Mouse (Mus musculus) hindbrain, embryonic 15.5 days (tissue): ENCODE results near the gene Trim37. TPM values are rescaled to one million over a fixed set of nuclear protein-coding genes. Genes with fewer than 3 reads are reported as not detected.

ENCODE experiments used
- ATAC-seq: fragments of 200-750 bp; cut with Nextera tagmentation; 2 replicates; pipeline ENCODE4 v1.8.0; 2017; ENCODE audit warnings: low read depth, moderate number of reproducible peaks, moderate TSS enrichment; ENCODE audit not compliant: low FRiP score
- H3K27ac ChIP-seq: fragments of 300-500 bp; sonication (generic); replicated peaks from 2 replicates; pipeline ENCODE4 v1.5.1; 2015; ENCODE audit warnings: mild to moderate bottlenecking, inconsistent platforms
- H3K27me3 ChIP-seq: fragments of 300-500 bp; sonication (generic); 2 replicates; pipeline ENCODE4 v1.6.1; 2015; ENCODE audit warnings: control low read depth, inconsistent platforms
- H3K36me3 ChIP-seq: fragments of 300-500 bp; sonication (generic); 2 replicates; pipeline ENCODE4 v1.6.1; 2015; ENCODE audit warnings: control low read depth, inconsistent platforms
- H3K4me1 ChIP-seq: fragments of 300-500 bp; sonication (generic); replicated peaks from 2 replicates; pipeline ENCODE4 v1.6.1; 2015; ENCODE audit warnings: control low read depth, inconsistent platforms
- H3K4me2 ChIP-seq: fragments of 300-500 bp; sonication (generic); 2 replicates; pipeline ENCODE4 v1.6.1; 2015; ENCODE audit warnings: moderate library complexity, mild to moderate bottlenecking, inconsistent platforms
- H3K4me3 ChIP-seq: fragments of 300-500 bp; sonication (generic); 2 replicates; pipeline ENCODE4 v1.5.1; 2015; ENCODE audit warnings: mild to moderate bottlenecking, inconsistent platforms
- H3K9ac ChIP-seq: fragments of 300-500 bp; sonication (generic); 2 replicates; pipeline ENCODE4 v1.6.1; 2015; ENCODE audit warnings: inconsistent platforms
- H3K9me3 ChIP-seq: fragments of 300-500 bp; sonication (generic); 2 replicates; pipeline ENCODE4 v1.6.1; 2016; ENCODE audit warnings: control low read depth, inconsistent platforms
- WGBS: fragments of 180-500 bp; shearing (Covaris S2); methylation state at CpG from one replicate; pipeline ENCODE4 v1.1.7; 2015; 5-methylcytosine and 5-hydroxymethylcytosine counted together
- polyA plus RNA-seq: library from polyadenylated mRNA; unstranded; fragments of >200 nt; fragmentation: Nextera tagmentation; extraction: Ambion mirVana; gene quantifications from 2 replicates; pipeline ENCODE4 v1.2.1, GENCODE M21; 2015

Gene Trim37
- 84.7 and 88.2 TPM in 2 replicates for polyA plus RNA-seq

DNA sequence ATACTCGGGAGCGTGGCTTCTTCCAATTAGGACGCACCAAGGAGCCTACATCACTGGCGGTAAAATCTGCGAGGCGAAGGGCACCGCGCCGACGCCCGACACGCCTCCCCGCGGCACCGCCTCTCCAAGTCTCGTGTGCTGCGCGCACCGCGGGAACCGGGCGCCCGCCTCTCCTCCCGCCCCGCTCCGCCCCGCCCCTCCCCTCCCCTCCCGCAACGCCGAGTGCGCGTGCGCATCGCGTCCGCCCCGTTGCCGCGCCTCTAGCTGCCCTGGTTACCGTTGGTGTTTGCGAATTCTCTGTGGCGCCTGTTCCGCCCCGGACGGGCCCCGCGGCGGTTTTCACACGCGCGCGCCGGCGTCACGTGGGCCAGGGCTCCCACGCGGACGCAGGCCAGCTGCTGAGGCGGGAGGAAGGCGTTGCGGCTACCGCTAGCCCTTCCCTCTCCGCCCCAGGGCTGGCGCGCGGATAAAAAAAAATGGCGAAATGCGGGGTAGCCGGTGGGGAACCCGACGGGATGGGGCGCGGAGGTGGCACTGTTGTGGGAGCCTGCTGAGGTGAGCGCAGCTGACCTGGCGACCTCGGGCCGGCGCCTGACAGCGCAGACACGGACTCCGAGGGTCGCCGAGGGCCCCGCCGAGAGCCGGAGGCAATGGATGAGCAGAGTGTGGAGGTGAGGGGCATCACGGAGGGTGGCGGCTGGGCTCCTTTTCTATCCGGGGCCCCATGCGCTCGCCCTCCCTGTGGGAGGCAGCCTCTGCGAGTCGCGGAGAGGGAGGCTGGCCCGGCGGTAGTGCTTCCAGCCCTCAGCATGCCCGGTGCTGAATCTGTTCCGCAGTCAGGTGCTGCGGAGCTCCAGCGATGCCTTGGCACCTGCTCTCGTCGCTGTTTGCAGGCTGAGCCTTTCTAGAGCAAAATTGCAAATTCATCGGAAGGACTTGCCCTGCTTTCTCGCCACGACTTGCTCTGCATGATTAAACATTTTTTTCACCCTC, at the start of gene Trim37:
TSS of gene Trim37 (plus strand) at position 254 of the 993 bp plus-strand sequence.
- H3K9ac ChIP-seq = peak within 1 kb of the TSS; percentile 90
- peak within 1 kb of the TSS; percentile 94 for H3K4me3 ChIP-seq
- peak within 1 kb of the TSS; percentile 92 for H3K27ac ChIP-seq
- under 1% methylated on average over 97 of the region's 105 CpGs for WGBS
- H3K27me3 ChIP-seq = no peaks in the 10 kb centered on the region
- peak within 1 kb of the TSS; percentile 70 for H3K4me2 ChIP-seq
- H3K4me1 ChIP-seq = peaks cover 22% of the 10 kb centered on the region
- peak; percentile 96 for ATAC-seq
- peaks cover 22% of the 10 kb centered on the region for H3K36me3 ChIP-seq
- no peaks in the 10 kb centered on the region for H3K9me3 ChIP-seq

DNA sequence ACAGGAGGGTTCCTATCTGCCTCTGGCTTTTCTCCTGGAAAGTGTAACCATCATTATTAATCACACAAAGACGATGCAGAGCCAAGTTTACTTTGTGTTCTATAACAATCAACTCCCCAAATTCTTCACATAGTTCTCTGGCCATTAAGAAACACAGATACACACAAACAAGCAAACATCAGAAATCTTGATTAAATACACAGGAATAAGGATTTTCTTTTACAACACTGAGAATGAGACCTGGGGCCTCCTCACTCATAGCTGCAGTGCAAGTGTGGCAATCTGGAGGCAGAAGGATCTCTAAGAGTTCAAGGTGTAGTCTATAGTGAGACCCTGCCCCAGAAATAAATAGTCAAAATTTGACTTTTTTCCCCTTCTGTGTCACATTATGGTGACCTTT, 43.2 kb upstream of the Trim37 start:
- Histone ChIP-seq H3K9me3 (no peaks in the 10 kb centered on the region), H3K4me2 (peak overlapping the region; percentile 90; the same call in 1 of the 2 replicates), H3K27ac (no peak overlapping the region), H3K27me3 (no peaks in the 10 kb centered on the region), H3K9ac (no peak overlapping the region), H3K36me3 (peaks cover 40% of the 10 kb centered on the region), H3K4me1 (peaks cover 39% of the 10 kb centered on the region), H3K4me3 (no peak overlapping the region)
- no peak for ATAC-seq
- WGBS = 74% methylated on average over 1 of the region's 1 CpGs

DNA sequence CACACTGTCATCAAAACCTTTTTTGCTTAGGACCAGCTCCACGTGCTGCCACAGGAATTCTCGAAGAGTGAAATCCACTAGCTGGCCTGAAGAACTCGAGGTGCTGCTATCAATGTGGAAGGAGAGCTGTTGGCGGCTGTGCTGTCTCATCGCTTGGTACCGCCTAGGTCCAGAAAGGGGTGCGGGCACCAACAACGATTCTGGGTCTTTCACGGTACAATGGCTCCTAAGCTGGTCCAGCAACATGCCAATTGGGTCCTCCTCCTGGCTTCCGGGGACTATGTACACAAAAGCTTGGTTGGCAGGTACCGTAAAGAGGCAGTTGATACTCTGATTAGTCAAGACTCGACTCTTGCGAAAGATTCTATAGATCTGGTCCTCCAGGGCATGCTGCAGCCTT, 41.4 kb upstream of the Trim37 start:
- 92% methylated on average over 13 of the region's 13 CpGs for WGBS
- Histone ChIP-seq H3K4me2 (peak overlapping the region; percentile 90), H3K27me3 (no peaks in the 10 kb centered on the region), H3K4me3 (peak overlapping the region; percentile 88), H3K9ac (peak overlapping the region; percentile 82; the same call in 1 of the 2 replicates), H3K9me3 (no peaks in the 10 kb centered on the region), H3K27ac (no peak overlapping the region), H3K36me3 (peaks cover 27% of the 10 kb centered on the region), H3K4me1 (peaks cover 34% of the 10 kb centered on the region)
- ATAC-seq = no peak

DNA sequence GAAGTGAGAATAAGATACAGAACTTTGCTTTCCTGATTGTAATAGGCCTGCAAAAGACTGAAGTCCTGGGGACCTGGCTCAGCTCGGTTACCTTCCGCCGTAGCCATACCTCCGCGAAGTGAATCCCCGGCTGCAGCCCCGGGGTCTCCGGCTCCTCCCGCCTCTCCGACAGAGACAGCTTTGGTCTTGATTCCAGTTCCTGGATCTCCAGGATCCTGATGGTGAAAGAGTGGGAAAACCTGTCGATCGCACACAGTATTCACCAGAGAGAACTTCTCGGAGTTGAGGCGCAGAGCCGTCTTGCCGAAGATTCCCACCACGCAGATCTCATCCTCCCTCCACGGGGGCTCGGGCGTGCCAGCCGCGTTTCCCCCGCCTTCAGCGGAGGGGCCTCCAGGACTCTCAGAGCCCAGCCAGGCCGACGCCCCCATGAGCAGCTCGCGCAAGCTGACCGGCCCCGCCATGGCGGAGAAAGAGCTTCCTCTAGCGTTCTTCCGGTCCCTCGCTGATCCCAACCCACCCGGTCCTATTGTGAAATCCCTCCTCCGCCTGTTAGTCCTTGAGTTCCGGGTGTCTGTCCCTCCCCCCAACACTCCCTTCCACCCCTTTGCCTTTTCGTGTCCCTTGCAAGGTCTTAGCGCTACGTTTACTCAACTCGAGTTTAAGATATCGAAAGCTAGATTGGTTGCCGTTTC, 40.4 kb upstream of the Trim37 start, which contains the start of gene Smg8:
TSS of gene Smg8 (minus strand) at position 485 of the 695 bp plus-strand sequence.
- Histone ChIP-seq H3K27ac (peak within 1 kb of the TSS; percentile 70), H3K4me1 (peaks cover 34% of the 10 kb centered on the region), H3K9me3 (no peaks in the 10 kb centered on the region), H3K27me3 (no peaks in the 10 kb centered on the region), H3K9ac (peak within 1 kb of the TSS; percentile 82), H3K4me2 (peak within 1 kb of the TSS; percentile 90), H3K36me3 (peaks cover 25% of the 10 kb centered on the region), H3K4me3 (peak within 1 kb of the TSS; percentile 88)
- WGBS = under 1% methylated on average over 43 of the region's 43 CpGs
- ATAC-seq = peak; percentile 85

DNA sequence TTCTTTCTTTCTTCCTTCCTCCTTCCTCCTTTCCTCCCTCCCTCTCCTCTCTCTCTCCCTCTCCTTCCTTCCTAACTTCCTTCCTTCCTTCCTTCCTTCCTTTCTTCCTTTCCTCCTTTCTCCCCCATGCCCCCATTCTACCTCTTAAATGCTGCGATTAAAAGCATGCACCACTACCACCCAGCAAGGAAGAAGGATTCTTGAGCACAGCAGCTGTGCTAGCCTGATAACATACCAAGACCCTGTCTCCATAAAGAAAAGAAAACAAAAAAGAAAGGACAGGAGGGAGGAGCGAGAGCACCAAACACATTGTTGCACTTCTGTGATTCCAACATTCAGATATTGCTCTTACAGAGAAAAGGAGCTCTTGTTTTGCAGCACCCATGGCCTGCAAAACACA, 39.7 kb upstream of the Trim37 start:
- H3K36me3 ChIP-seq = peaks cover 21% of the 10 kb centered on the region
- no peaks in the 10 kb centered on the region for H3K27me3 ChIP-seq
- H3K4me3 ChIP-seq = peak overlapping the region; percentile 88
- H3K9ac ChIP-seq = peak overlapping the region; percentile 82; the same call in 1 of the 2 replicates
- peak overlapping the region; percentile 90 for H3K4me2 ChIP-seq
- H3K9me3 ChIP-seq = no peaks in the 10 kb centered on the region
- peaks cover 32% of the 10 kb centered on the region for H3K4me1 ChIP-seq
- no peak overlapping the region for H3K27ac ChIP-seq
- ATAC-seq = no peak
- WGBS = 73% methylated on average over 2 of the region's 2 CpGs

DNA sequence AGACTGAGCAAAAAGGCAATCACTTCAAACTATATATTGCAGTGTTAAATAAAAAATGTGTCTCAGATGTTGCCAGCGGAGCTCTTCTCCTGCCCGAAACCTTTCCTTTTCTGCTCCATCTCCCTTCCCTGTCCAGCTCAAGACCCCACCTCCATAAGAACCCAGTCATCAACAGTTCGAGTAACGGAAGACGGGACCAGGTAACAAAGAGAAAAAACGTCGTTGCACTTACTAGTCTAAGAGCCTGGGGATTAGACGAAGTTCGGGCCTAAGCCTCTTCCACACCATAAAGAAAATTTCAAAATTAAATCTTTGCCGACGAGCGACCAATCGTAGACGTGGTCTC, 18.5 kb upstream of the Trim37 start, which contains the start of gene Prr11:
TSS of gene Prr11 (minus strand) at position 300 of the 346 bp plus-strand sequence.
- no peaks in the 10 kb centered on the region for H3K27me3 ChIP-seq
- peak within 1 kb of the TSS; percentile 86 for H3K4me3 ChIP-seq
- H3K27ac ChIP-seq = peak within 1 kb of the TSS; percentile 96
- H3K4me2 ChIP-seq = peak within 1 kb of the TSS; percentile 68
- H3K4me1 ChIP-seq = peaks cover 24% of the 10 kb centered on the region
- H3K36me3 ChIP-seq = no peaks in the 10 kb centered on the region
- ATAC-seq = no peak
- no peaks in the 10 kb centered on the region for H3K9me3 ChIP-seq
- H3K9ac ChIP-seq = peak within 1 kb of the TSS; percentile 87
- 0% methylated on average over 14 of the region's 14 CpGs for WGBS

DNA sequence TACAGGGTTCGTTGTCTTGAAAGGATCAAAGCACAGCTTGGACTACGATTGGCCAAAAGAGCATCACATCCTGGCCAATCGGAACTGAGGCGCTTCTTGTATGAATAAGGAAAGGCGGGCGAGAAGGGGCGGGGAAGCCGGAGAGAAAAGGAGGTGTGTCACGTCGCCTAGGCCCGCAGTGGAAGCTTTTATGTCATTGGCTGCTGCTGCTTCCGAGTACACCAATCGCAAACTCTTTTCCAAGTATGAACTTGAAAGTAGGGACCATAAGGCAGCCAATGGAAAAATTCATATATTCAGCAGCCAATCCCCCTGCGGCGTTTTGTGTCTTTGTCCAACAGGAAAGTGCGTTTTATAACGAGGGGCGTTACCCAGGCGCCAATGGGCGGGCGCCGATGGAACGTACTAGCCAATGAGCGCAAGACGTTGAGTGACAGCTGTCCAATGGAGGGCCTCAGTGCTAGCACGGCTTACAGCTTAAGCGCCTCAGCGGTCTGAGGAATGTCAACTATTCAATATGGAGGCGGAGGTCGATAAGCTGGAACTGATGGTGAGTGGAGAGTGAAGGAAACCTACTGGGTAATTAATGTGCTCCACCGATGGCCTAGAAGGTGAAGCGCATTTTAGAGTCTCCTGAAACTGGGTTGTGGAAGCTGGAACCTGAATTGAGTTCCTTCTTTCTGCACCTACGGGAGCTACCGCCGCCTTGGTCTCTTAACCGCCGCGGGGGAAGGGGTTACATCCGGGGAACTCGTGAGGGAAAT, 17.9 kb upstream of the Trim37 start, which contains the start of gene Ska2:
TSS of gene Ska2 (plus strand) at position 480 of the 764 bp plus-strand sequence.
- Histone ChIP-seq H3K4me1 (peaks cover 24% of the 10 kb centered on the region), H3K9me3 (no peaks in the 10 kb centered on the region), H3K9ac (peak within 1 kb of the TSS; percentile 87), H3K4me2 (peak within 1 kb of the TSS; percentile 68), H3K27me3 (no peaks in the 10 kb centered on the region), H3K27ac (peak within 1 kb of the TSS; percentile 96), H3K4me3 (peak within 1 kb of the TSS; percentile 86), H3K36me3 (no peaks in the 10 kb centered on the region)
- WGBS = under 1% methylated on average over 40 of the region's 40 CpGs
- peak; percentile 100 for ATAC-seq

DNA sequence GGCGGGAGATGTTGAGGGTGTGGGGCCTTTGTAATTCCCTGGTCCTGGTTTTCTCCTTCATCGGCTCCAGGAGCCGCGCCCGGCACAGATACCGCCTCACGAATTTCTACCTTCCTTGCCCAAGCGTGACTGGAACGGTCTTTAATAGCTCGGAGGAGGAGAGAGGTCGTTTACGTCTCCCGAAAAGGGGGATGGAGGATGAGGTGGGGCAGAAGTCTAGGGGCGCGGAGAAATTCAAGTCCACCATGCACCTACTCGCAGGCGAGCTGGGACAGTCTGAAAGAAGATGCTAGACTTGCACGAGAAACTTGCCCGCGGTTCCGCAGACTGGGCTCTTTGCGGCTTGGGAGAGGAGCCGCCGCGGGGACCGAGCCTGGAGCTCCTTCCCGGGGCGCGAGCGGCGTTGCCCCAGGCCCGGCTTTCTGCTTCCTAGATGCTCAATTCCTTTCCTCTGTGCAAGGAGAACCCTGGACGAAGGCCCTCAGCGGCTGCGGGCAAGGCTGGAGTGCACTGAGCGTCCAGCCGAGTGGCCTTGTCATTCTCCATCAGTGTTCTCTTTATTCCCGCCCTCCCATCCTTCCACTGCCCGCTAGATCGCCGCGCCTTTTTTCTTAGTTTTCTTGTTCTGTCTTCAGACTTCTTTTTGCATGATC, 17.2 kb upstream of the Trim37 start:
- Histone ChIP-seq H3K27ac (peak overlapping the region; percentile 96), H3K9me3 (no peaks in the 10 kb centered on the region), H3K4me1 (peaks cover 24% of the 10 kb centered on the region), H3K27me3 (no peaks in the 10 kb centered on the region), H3K36me3 (no peaks in the 10 kb centered on the region), H3K4me2 (peak overlapping the region; percentile 68), H3K4me3 (peak overlapping the region; percentile 86), H3K9ac (peak overlapping the region; percentile 87)
- no peak for ATAC-seq
- WGBS = 0% methylated on average over 42 of the region's 42 CpGs

DNA sequence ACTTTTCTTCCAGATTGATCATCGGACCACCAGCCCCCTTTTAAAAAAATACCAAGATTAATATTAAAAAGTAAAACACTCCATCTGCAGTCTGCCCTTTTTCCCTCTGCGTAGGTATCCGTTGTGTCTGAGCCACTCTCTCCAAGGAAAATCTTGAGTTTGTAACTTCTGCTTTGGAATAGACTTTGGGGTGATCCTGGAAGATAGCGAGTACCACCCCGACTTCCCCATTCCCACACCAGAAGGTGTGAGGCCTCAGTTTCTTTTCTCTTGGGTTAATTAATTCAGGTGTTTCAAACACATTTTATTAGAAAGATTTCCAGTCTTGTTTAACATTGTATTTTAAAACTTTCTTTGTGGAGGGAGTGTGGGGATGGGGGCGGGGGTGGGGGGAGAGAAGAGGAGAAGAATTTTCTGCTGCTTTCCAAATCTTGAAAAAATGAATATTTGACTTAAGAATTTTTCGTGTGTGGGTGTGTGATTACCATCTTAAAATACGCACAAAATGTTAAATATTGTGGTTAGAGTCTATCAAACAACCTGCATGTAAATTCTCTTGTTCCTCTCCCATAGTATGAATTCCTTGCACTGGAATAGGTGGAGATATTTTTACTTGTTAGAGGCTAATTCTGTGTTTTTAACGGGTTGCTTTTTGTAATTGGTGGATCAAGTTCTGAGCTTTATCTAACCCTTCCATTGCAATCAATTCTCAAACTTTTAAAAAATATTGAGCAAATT, 16.5 kb upstream of the Trim37 start:
- no peak for ATAC-seq
- 8% methylated on average over 9 of the region's 9 CpGs for WGBS
- no peaks in the 10 kb centered on the region for H3K9me3 ChIP-seq
- peak overlapping the region; percentile 86 for H3K4me3 ChIP-seq
- H3K27me3 ChIP-seq = no peaks in the 10 kb centered on the region
- peak overlapping the region; percentile 87 for H3K9ac ChIP-seq
- peak overlapping the region; percentile 68 for H3K4me2 ChIP-seq
- peaks cover 24% of the 10 kb centered on the region for H3K4me1 ChIP-seq
- no peaks in the 10 kb centered on the region for H3K36me3 ChIP-seq
- peak overlapping the region; percentile 96 for H3K27ac ChIP-seq

DNA sequence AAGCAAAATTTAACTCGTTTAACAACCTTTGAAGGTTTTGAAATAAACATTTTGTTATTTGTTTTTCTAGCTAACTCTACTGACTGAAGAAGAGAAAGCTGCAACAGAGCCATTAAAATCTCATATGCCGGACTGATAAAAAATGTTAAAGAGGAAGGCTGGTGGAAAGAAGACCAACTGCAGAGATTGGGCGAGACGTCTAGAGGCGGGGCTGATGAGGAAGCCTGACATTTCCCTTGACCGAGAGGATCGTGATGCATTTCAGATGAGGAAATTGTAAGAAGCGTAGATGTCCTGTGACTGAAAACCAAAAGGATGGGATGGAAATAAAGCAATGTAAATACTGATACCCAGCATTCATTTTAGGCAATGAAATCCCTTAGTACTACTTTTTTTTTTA, 5.0 kb upstream of the Trim37 start:
- Histone ChIP-seq H3K27ac (no peak overlapping the region), H3K9me3 (no peaks in the 10 kb centered on the region), H3K4me1 (peaks cover 7% of the 10 kb centered on the region; the same call in 1 of the 2 replicates), H3K27me3 (no peaks in the 10 kb centered on the region), H3K4me2 (no peak overlapping the region), H3K4me3 (no peak overlapping the region), H3K9ac (no peak overlapping the region), H3K36me3 (peaks cover 56% of the 10 kb centered on the region)
- no peak for ATAC-seq
- 81% methylated on average over 8 of the region's 8 CpGs for WGBS
